Mouse (Mus musculus) urinary bladder, postnatal 4 days (tissue): ENCODE results near the gene Gdpd3.
"Not testable (repeated sequence)": the region's sequence is repeated elsewhere in the genome, so short reads cannot be mapped to it uniquely, and the experiment has no call there.

Experiments
- DNase-seq, 2 experiments: peaks; one replicate each; pipeline ENCODE4 v3.0.0; 2021 to 2022; ENCODE audit warnings: low spot score in 2 of 2

Gdpd3 gene

GRCm38 (mm10) chr7:126766201-126766600 lies at the start of gene Gdpd3:
Gene Gdpd3, plus strand, starts transcription at chr7:126766334.
- no peak for DNase-seq

GRCm38 (mm10) chr7:126717566-126717965 lies 48.6 kb upstream of the Gdpd3 start:
- no peak for DNase-seq

- DNase-seq: no peak
Measured at GRCm38 (mm10) chr7:126718787-126719337, 47.3 kb upstream of the Gdpd3 start.

GRCm38 (mm10) chr7:126721635-126722034 lies 44.5 kb upstream of the Gdpd3 start:
- DNase-seq: no peak

- DNase-seq: no peak
Measured at GRCm38 (mm10) chr7:126725077-126725476, 41.1 kb upstream of the Gdpd3 start.

GRCm38 (mm10) chr7:126725667-126726066 lies 40.5 kb upstream of the Gdpd3 start:
- no peak for DNase-seq

GRCm38 (mm10) chr7:126730256-126730789 lies 35.8 kb upstream of the Gdpd3 start:
- not testable (repeated sequence) for DNase-seq

- DNase-seq: no peak
Measured at GRCm38 (mm10) chr7:126736122-126736521, 30.0 kb upstream of the Gdpd3 start.

GRCm38 (mm10) chr7:126739551-126739950 lies 26.6 kb upstream of the Gdpd3 start:
- no peak for DNase-seq

GRCm38 (mm10) chr7:126740132-126740735 lies 25.9 kb upstream of the Gdpd3 start:
- DNase-seq: no peak

GRCm38 (mm10) chr7:126740977-126741376 lies 25.2 kb upstream of the Gdpd3 start:
- DNase-seq: no peak

- DNase-seq: no peak
Measured at GRCm38 (mm10) chr7:126741452-126741851, 24.7 kb upstream of the Gdpd3 start.

- no peak for DNase-seq
Measured at GRCm38 (mm10) chr7:126741964-126742482, 24.1 kb upstream of the Gdpd3 start.

GRCm38 (mm10) chr7:126746066-126746465 lies 20.1 kb upstream of the Gdpd3 start:
- no peak for DNase-seq

GRCm38 (mm10) chr7:126746798-126747197 lies 19.3 kb upstream of the Gdpd3 start:
- no peak for DNase-seq

GRCm38 (mm10) chr7:126748824-126749223 lies 17.3 kb upstream of the Gdpd3 start:
- DNase-seq: no peak

GRCm38 (mm10) chr7:126749582-126750343 lies 16.4 kb upstream of the Gdpd3 start:
- DNase-seq: peak in 1 of 2 experiments; percentile 13

GRCm38 (mm10) chr7:126754866-126755265 lies 11.3 kb upstream of the Gdpd3 start:
- DNase-seq: peak; percentile 61 to 82

GRCm38 (mm10) chr7:126758539-126758938 lies 7.6 kb upstream of the Gdpd3 start:
- no peak for DNase-seq

- DNase-seq: peak; percentile 88
Measured at GRCm38 (mm10) chr7:126759050-126759671, 7.0 kb upstream of the Gdpd3 start, which contains the start of gene Mapk3. Gene Mapk3, plus strand, starts transcription at chr7:126759601.

- DNase-seq: no peak
Measured at GRCm38 (mm10) chr7:126759672-126760390, 6.3 kb upstream of the Gdpd3 start.
